Mouse (Mus musculus): ENCODE results near the gene Bdh2.
A peak's percentile ranks its signal among the peaks of the same experiment; 100 is the strongest.

The Bdh2 gene

GRCm38 (mm10) chr3:135293703-135294102 lies 12.7 kb downstream of the Bdh2 start:
- DNase-seq (ENCODE audit: extremely low read depth, insufficient read length, low spot score) = no peak

- DNase-seq (ENCODE audit: extremely low read depth, insufficient read length, low spot score) = no peak
Observed at GRCm38 (mm10) chr3:135295559-135295958, 14.5 kb downstream of the Bdh2 start.

- DNase-seq (ENCODE audit: extremely low read depth, insufficient read length, low spot score) = peak; percentile 68
Observed at GRCm38 (mm10) chr3:135298560-135298959, 17.5 kb downstream of the Bdh2 start.

GRCm38 (mm10) chr3:135300081-135300480 lies 19.1 kb downstream of the Bdh2 start:
- DNase-seq (ENCODE audit: extremely low read depth, insufficient read length, low spot score) = no peak

- DNase-seq (ENCODE audit: extremely low read depth, insufficient read length, low spot score) = no peak
Observed at GRCm38 (mm10) chr3:135304060-135304459, 23.0 kb downstream of the Bdh2 start.

GRCm38 (mm10) chr3:135304566-135304965 lies 23.5 kb downstream of the Bdh2 start:
- DNase-seq (ENCODE audit: extremely low read depth, insufficient read length, low spot score) = no peak

- no peak for DNase-seq (ENCODE audit: extremely low read depth, insufficient read length, low spot score)
Observed at GRCm38 (mm10) chr3:135307411-135308259, 26.6 kb downstream of the Bdh2 start, which contains the start of gene Slc9b2. Gene Slc9b2, plus strand, starts transcription at chr3:135307700.

- no peak for DNase-seq (ENCODE audit: extremely low read depth, insufficient read length, low spot score)
Observed at GRCm38 (mm10) chr3:135312916-135313491, 32.0 kb downstream of the Bdh2 start.

- no peak for DNase-seq (ENCODE audit: extremely low read depth, insufficient read length, low spot score)
Observed at GRCm38 (mm10) chr3:135313727-135314126, 32.7 kb downstream of the Bdh2 start.

- no peak for DNase-seq (ENCODE audit: extremely low read depth, insufficient read length, low spot score)
Observed at GRCm38 (mm10) chr3:135314811-135315210, 33.8 kb downstream of the Bdh2 start.

GRCm38 (mm10) chr3:135315720-135316425 lies 34.9 kb downstream of the Bdh2 start:
- no peak for DNase-seq (ENCODE audit: extremely low read depth, insufficient read length, low spot score)

GRCm38 (mm10) chr3:135318331-135318730 lies 37.3 kb downstream of the Bdh2 start:
- no peak for DNase-seq (ENCODE audit: extremely low read depth, insufficient read length, low spot score)

GRCm38 (mm10) chr3:135324354-135324753 lies 43.3 kb downstream of the Bdh2 start:
- no peak for DNase-seq (ENCODE audit: extremely low read depth, insufficient read length, low spot score)

- DNase-seq (ENCODE audit: extremely low read depth, insufficient read length, low spot score) = no peak
Observed at GRCm38 (mm10) chr3:135327176-135327575, 46.2 kb downstream of the Bdh2 start.

GRCm38 (mm10) chr3:135327601-135328000 lies 46.6 kb downstream of the Bdh2 start:
- DNase-seq (ENCODE audit: extremely low read depth, insufficient read length, low spot score) = no peak

- DNase-seq (ENCODE audit: extremely low read depth, insufficient read length, low spot score) = peak; percentile 18
Observed at GRCm38 (mm10) chr3:135328560-135328959, 47.5 kb downstream of the Bdh2 start.

GRCm38 (mm10) chr3:135332691-135333090 lies 51.7 kb downstream of the Bdh2 start:
- DNase-seq (ENCODE audit: extremely low read depth, insufficient read length, low spot score) = no peak

GRCm38 (mm10) chr3:135333763-135334162 lies 52.7 kb downstream of the Bdh2 start:
- no peak for DNase-seq (ENCODE audit: extremely low read depth, insufficient read length, low spot score)

GRCm38 (mm10) chr3:135347739-135348264 lies 66.8 kb downstream of the Bdh2 start, which contains the start of gene Slc9b1:
Gene Slc9b1, plus strand, starts transcription at chr3:135348029.
- peak; percentile 76 for DNase-seq (ENCODE audit: extremely low read depth, insufficient read length, low spot score)

GRCm38 (mm10) chr3:135349022-135349421 lies 68.0 kb downstream of the Bdh2 start:
- no peak for DNase-seq (ENCODE audit: extremely low read depth, insufficient read length, low spot score)

- no peak for DNase-seq (ENCODE audit: extremely low read depth, insufficient read length, low spot score)
Observed at GRCm38 (mm10) chr3:135351857-135352256, 70.8 kb downstream of the Bdh2 start.
